Mouse (Mus musculus) adipocyte (in vitro differentiated cells): ENCODE results near the gene Pkn1.

Source experiments
- DNase-seq: peaks from one replicate; pipeline ENCODE4 v3.0.0-alpha.2; 2016; ENCODE audit warnings: low spot score

The Pkn1 gene

GRCm38 (mm10) chr8:83723447-83724083 is 24.6 kb upstream of the Pkn1 start:
- no peak for DNase-seq

- no peak for DNase-seq
These were observed 23.7 kb upstream of the Pkn1 start for GRCm38 (mm10) chr8:83722631-83723030.

- no peak for DNase-seq
These were observed 22.5 kb upstream of the Pkn1 start for GRCm38 (mm10) chr8:83721405-83722025.

GRCm38 (mm10) chr8:83719693-83720092 is 20.7 kb upstream of the Pkn1 start:
- DNase-seq: no peak

- DNase-seq: no peak
These were observed 20.1 kb upstream of the Pkn1 start for GRCm38 (mm10) chr8:83719048-83719447.

GRCm38 (mm10) chr8:83716563-83716962 is 17.6 kb upstream of the Pkn1 start:
- no peak for DNase-seq

- peak; percentile 42 for DNase-seq
These were observed 16.8 kb upstream of the Pkn1 start for GRCm38 (mm10) chr8:83715771-83716170.

GRCm38 (mm10) chr8:83715031-83715690 is 16.2 kb upstream of the Pkn1 start, which contains the start of gene Ddx39:
TSS of gene Ddx39 (plus strand) at chr8:83715177.
- DNase-seq: peak; percentile 99

GRCm38 (mm10) chr8:83714676-83715030 is 15.7 kb upstream of the Pkn1 start:
- no peak for DNase-seq

GRCm38 (mm10) chr8:83707554-83707953 is 8.6 kb upstream of the Pkn1 start:
- no peak for DNase-seq

GRCm38 (mm10) chr8:83706411-83706810 is 7.4 kb upstream of the Pkn1 start:
- no peak for DNase-seq

- no peak for DNase-seq
These were observed 4.4 kb upstream of the Pkn1 start for GRCm38 (mm10) chr8:83703426-83703825.

- DNase-seq: peak; percentile 31
These were observed 1.6 kb upstream of the Pkn1 start for GRCm38 (mm10) chr8:83700423-83701085.

- no peak for DNase-seq
These were observed 587 bp upstream of the Pkn1 start for GRCm38 (mm10) chr8:83699566-83699965.

- DNase-seq: no peak
These were observed 703 bp downstream of the Pkn1 start for GRCm38 (mm10) chr8:83698291-83698660.

- peak; percentile 70 for DNase-seq
These were observed 1.4 kb downstream of the Pkn1 start for GRCm38 (mm10) chr8:83697374-83698220.

- no peak for DNase-seq
These were observed 3.5 kb downstream of the Pkn1 start for GRCm38 (mm10) chr8:83695351-83696106.

GRCm38 (mm10) chr8:83694369-83695160 is 4.4 kb downstream of the Pkn1 start:
- no peak for DNase-seq

GRCm38 (mm10) chr8:83693609-83694236 is 5.3 kb downstream of the Pkn1 start:
- no peak for DNase-seq

- no peak for DNase-seq
These were observed 9.7 kb downstream of the Pkn1 start for GRCm38 (mm10) chr8:83689264-83689663.
